Mouse (Mus musculus) stomach, postnatal 0 days (tissue): ENCODE data around the gene Camkmt. TPM values are rescaled to one million over a fixed set of nuclear protein-coding genes. Genes with fewer than 3 reads are reported as not detected.
A peak's percentile ranks its signal among the peaks of the same experiment; 100 is the strongest.

Experiments
- ATAC-seq: fragments of 200-750 bp; cut with Nextera tagmentation; 2 replicates; pipeline ENCODE4 v1.8.0; 2017; ENCODE audit not compliant: low FRiP score, low TSS enrichment
- DNase-seq: peaks from one replicate; pipeline ENCODE4 v3.0.0-alpha.2; 2016; ENCODE audit warnings: low spot score
- H3K27ac ChIP-seq: fragments of 300-500 bp; sonication (generic); replicated peaks from 2 replicates; pipeline ENCODE4 v1.5.1; 2014; ENCODE audit warnings: mild to moderate bottlenecking, control low read depth
- H3K27me3 ChIP-seq: fragments of 300-500 bp; sonication (generic); 2 replicates; pipeline ENCODE4 v1.6.1; 2014; ENCODE audit warnings: low read length; ENCODE audit not compliant: control insufficient read depth, insufficient read depth
- H3K36me3 ChIP-seq: fragments of 300-500 bp; sonication (generic); 2 replicates; pipeline ENCODE4 v1.6.1; 2014; ENCODE audit warnings: low read length, mixed read lengths; ENCODE audit not compliant: control insufficient read depth, insufficient read depth
- H3K4me1 ChIP-seq: fragments of 300-500 bp; sonication (generic); replicated peaks from 2 replicates; pipeline ENCODE4 v1.6.1; 2014; ENCODE audit warnings: antibody characterized with exemption; ENCODE audit not compliant: control insufficient read depth, insufficient read depth
- H3K4me2 ChIP-seq: fragments of 300-500 bp; sonication (generic); replicated peaks from 2 replicates; pipeline ENCODE4 v1.6.1; 2014; ENCODE audit warnings: low read depth, mild to moderate bottlenecking, control low read depth, moderate library complexity
- H3K4me3 ChIP-seq: fragments of 300-500 bp; sonication (generic); 2 replicates; pipeline ENCODE4 v1.5.1; 2014; ENCODE audit warnings: low read depth, low read length, control low read depth
- H3K9ac ChIP-seq: fragments of 300-500 bp; sonication (generic); 2 replicates; pipeline ENCODE4 v1.6.1; 2014; ENCODE audit warnings: mild to moderate bottlenecking, low read length, control low read depth, mixed read lengths
- H3K9me3 ChIP-seq: fragments of 300-500 bp; sonication (generic); 2 replicates; pipeline ENCODE4 v1.6.1; 2016; ENCODE audit warnings: low read length; ENCODE audit not compliant: control insufficient read depth
- CTCF ChIP-seq: IDR thresholded peaks from 2 replicates; pipeline ENCODE4 v1.5.1; 2016; ENCODE audit warnings: antibody characterized with exemption, low read depth, mild to moderate bottlenecking, moderate library complexity
- EP300 ChIP-seq: optimal IDR thresholded peaks from 2 replicates; pipeline ENCODE3; 2016; ENCODE audit warnings: antibody characterized with exemption
- WGBS: fragments of 180-500 bp; shearing (Covaris S2); extraction: QIAGEN DNeasy Blood & Tissue Kit; methylation state at CpG from one replicate; pipeline ENCODE4 v1.1.7; 2014; 5-methylcytosine and 5-hydroxymethylcytosine counted together
- polyA plus RNA-seq: library from polyadenylated mRNA; unstranded; fragments of >200 nt; fragmentation: Nextera tagmentation; extraction: Ambion mirVana; gene quantifications from 2 replicates; pipeline ENCODE4 v1.2.1, GENCODE M21; 2015

Camkmt gene
- polyA plus RNA-seq, 1 experiment from 2014 or later: 8.3 TPM

- 46% methylated on average over 8 of the region's 8 CpGs for WGBS
- Histone ChIP-seq H3K27ac (no peak overlapping the region), H3K4me3 (no peak overlapping the region), H3K9ac (no peak overlapping the region), H3K4me1 (no peaks in the 10 kb centered on the region), H3K36me3 (no peaks in the 10 kb centered on the region), H3K9me3 (no peaks in the 10 kb centered on the region), H3K27me3 (no peaks in the 10 kb centered on the region), H3K4me2 (no peak overlapping the region)
- ATAC-seq (no peak), DNase-seq (no peak)
- TF ChIP-seq EP300 (no peak), CTCF (no peak)
Observed at GRCm38 (mm10) chr17:85432923-85433322, 342.6 kb downstream of the Camkmt start.

- ATAC-seq (no peak), DNase-seq (no peak)
- no peaks in the 10 kb centered on the region for H3K36me3 ChIP-seq
- 74% methylated on average over 8 of the region's 8 CpGs for WGBS
- no peak overlapping the region for H3K27ac ChIP-seq
- no peaks in the 10 kb centered on the region for H3K9me3 ChIP-seq
- no peak overlapping the region for H3K9ac ChIP-seq
- H3K4me1 ChIP-seq: no peaks in the 10 kb centered on the region
- H3K4me2 ChIP-seq: no peak overlapping the region
- no peaks in the 10 kb centered on the region for H3K27me3 ChIP-seq
- H3K4me3 ChIP-seq: no peak overlapping the region
- no peak for TF ChIP-seq EP300
Observed at GRCm38 (mm10) chr17:85443036-85443435, 352.7 kb downstream of the Camkmt start.

GRCm38 (mm10) chr17:85454419-85454983 lies 364.1 kb downstream of the Camkmt start:
- 9% methylated on average over 23 of the region's 23 CpGs for WGBS
- peak overlapping the region; percentile 31; the same call in 1 of the 2 replicates for H3K4me2 ChIP-seq
- TF ChIP-seq EP300 (no peak), CTCF (no peak)
- H3K27me3 ChIP-seq: peaks cover 17% of the 10 kb centered on the region; the same call in 1 of the 2 replicates
- H3K4me1 ChIP-seq: no peaks in the 10 kb centered on the region
- H3K27ac ChIP-seq: no peak overlapping the region
- H3K9ac ChIP-seq: no peak overlapping the region
- H3K4me3 ChIP-seq: no peak overlapping the region; the same call in 1 of the 2 replicates
- no peaks in the 10 kb centered on the region for H3K9me3 ChIP-seq
- DNase-seq (no peak), ATAC-seq (no peak)
- H3K36me3 ChIP-seq: no peaks in the 10 kb centered on the region

GRCm38 (mm10) chr17:85455063-85455462 lies 364.7 kb downstream of the Camkmt start:
- TF ChIP-seq CTCF (no peak), EP300 (no peak)
- H3K4me2 ChIP-seq: peak overlapping the region; percentile 31; the same call in 1 of the 2 replicates
- H3K9ac ChIP-seq: no peak overlapping the region
- WGBS: 5% methylated on average over 16 of the region's 16 CpGs
- H3K27ac ChIP-seq: no peak overlapping the region
- no peak for ATAC-seq
- no peaks in the 10 kb centered on the region for H3K9me3 ChIP-seq
- H3K4me1 ChIP-seq: no peaks in the 10 kb centered on the region
- H3K36me3 ChIP-seq: no peaks in the 10 kb centered on the region
- peaks cover 17% of the 10 kb centered on the region; the same call in 1 of the 2 replicates for H3K27me3 ChIP-seq
- no peak for DNase-seq
- H3K4me3 ChIP-seq: no peak overlapping the region

GRCm38 (mm10) chr17:85458075-85458474 lies 367.7 kb downstream of the Camkmt start:
- peak; percentile 39 for DNase-seq
- ATAC-seq: no peak
- no peak overlapping the region for H3K27ac ChIP-seq
- H3K4me3 ChIP-seq: no peak overlapping the region
- H3K27me3 ChIP-seq: peaks cover 19% of the 10 kb centered on the region; the same call in 1 of the 2 replicates
- no peak overlapping the region for H3K4me2 ChIP-seq
- TF ChIP-seq CTCF: no peak
- TF ChIP-seq EP300: no peak
- H3K36me3 ChIP-seq: no peaks in the 10 kb centered on the region
- H3K9me3 ChIP-seq: no peaks in the 10 kb centered on the region
- WGBS: 4% methylated on average over 14 of the region's 14 CpGs
- no peaks in the 10 kb centered on the region for H3K4me1 ChIP-seq
- H3K9ac ChIP-seq: no peak overlapping the region

- H3K36me3 ChIP-seq: no peaks in the 10 kb centered on the region
- H3K4me2 ChIP-seq: no peak overlapping the region
- no peak for TF ChIP-seq CTCF
- TF ChIP-seq EP300: no peak
- H3K4me3 ChIP-seq: no peak overlapping the region
- H3K9me3 ChIP-seq: no peaks in the 10 kb centered on the region
- H3K27me3 ChIP-seq: peaks cover 18% of the 10 kb centered on the region; the same call in 1 of the 2 replicates
- H3K4me1 ChIP-seq: no peaks in the 10 kb centered on the region
- DNase-seq: no peak
- no peak overlapping the region for H3K27ac ChIP-seq
- no peak for ATAC-seq
- 20% methylated on average over 9 of the region's 9 CpGs for WGBS
- H3K9ac ChIP-seq: no peak overlapping the region
Observed at GRCm38 (mm10) chr17:85458589-85458988, 368.2 kb downstream of the Camkmt start.
